Mouse (Mus musculus) embryonic facial prominence, embryonic 13.5 days (tissue): ENCODE data around the gene Ppef2. TPM values are rescaled to one million over a fixed set of nuclear protein-coding genes. Genes with fewer than 3 reads are reported as not detected.

Experiments
- ATAC-seq: fragments of 200-750 bp; cut with Nextera tagmentation; 2 replicates; pipeline ENCODE4 v1.8.0; 2017; ENCODE audit warnings: low read depth; ENCODE audit not compliant: insufficient number of reproducible peaks, insufficient read depth, low FRiP score, low TSS enrichment
- H3K27ac ChIP-seq: fragments of 300-500 bp; sonication (generic); 2 replicates; pipeline ENCODE4 v1.5.1; 2015; ENCODE audit warnings: moderate library complexity, mild to moderate bottlenecking, inconsistent platforms
- H3K27me3 ChIP-seq: fragments of 300-500 bp; sonication (generic); 2 replicates; pipeline ENCODE4 v1.6.1; 2015; ENCODE audit warnings: mild to moderate bottlenecking, inconsistent platforms
- H3K36me3 ChIP-seq: fragments of 300-500 bp; sonication (generic); 2 replicates; pipeline ENCODE4 v1.6.1; 2015; ENCODE audit warnings: mild to moderate bottlenecking, inconsistent platforms
- H3K4me1 ChIP-seq: fragments of 300-500 bp; sonication (generic); 2 replicates; pipeline ENCODE4 v1.6.1; 2015; ENCODE audit warnings: inconsistent platforms
- H3K4me2 ChIP-seq: fragments of 300-500 bp; sonication (generic); 2 replicates; pipeline ENCODE4 v1.6.1; 2015; ENCODE audit warnings: moderate library complexity, mild to moderate bottlenecking, inconsistent platforms
- H3K4me3 ChIP-seq: fragments of 300-500 bp; sonication (generic); 2 replicates; pipeline ENCODE4 v1.5.1; 2015; ENCODE audit warnings: mild to moderate bottlenecking, inconsistent platforms
- H3K9ac ChIP-seq: fragments of 300-500 bp; sonication (generic); 2 replicates; pipeline ENCODE4 v1.6.1; 2015; ENCODE audit warnings: mild to moderate bottlenecking, inconsistent platforms
- H3K9me3 ChIP-seq: fragments of 300-500 bp; sonication (generic); 2 replicates; pipeline ENCODE4 v1.6.1; 2016; ENCODE audit warnings: inconsistent platforms
- WGBS: fragments of 180-500 bp; shearing (Covaris S2); methylation state at CpG from one replicate; pipeline ENCODE4 v1.1.7; 2015; ENCODE audit warnings: mixed read lengths; 5-methylcytosine and 5-hydroxymethylcytosine counted together
- polyA plus RNA-seq: library from polyadenylated mRNA; unstranded; fragments of >200 nt; fragmentation: Nextera tagmentation; extraction: Ambion mirVana; gene quantifications from 2 replicates; pipeline ENCODE4 v1.2.1, GENCODE M21; 2015

Ppef2 gene
- 0.39 TPM in 1 of 2 replicates, not detected in the other for polyA plus RNA-seq

DNA sequence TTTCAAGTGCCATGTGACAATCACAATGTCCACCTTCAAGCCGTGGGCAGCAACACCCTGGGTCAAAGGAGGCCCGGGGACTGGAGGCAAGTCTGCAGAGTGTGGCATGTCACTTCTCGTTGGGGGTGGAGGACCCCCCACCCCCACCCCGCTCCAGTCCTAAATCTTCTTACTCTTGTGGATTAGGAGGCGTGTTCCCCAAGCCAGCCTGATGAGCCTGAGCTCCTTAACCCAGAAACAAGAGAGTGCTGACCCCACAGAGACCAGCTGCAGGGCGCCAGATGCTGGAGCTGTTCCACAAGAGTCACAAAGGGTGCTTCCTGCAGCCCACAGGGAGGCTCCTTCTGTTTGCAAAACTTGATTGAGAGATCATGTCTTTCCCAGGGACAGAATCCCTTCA is at the start of gene Ppef2:
Gene Ppef2 (minus strand): TSS at position 61 of the 400 bp plus-strand sequence.
- Histone ChIP-seq H3K4me3 (no peak within 1 kb of the TSS), H3K4me1 (peaks cover 5% of the 10 kb centered on the region; the same call in 1 of the 2 replicates), H3K4me2 (no peak within 1 kb of the TSS), H3K9ac (no peak within 1 kb of the TSS), H3K36me3 (no peaks in the 10 kb centered on the region), H3K9me3 (no peaks in the 10 kb centered on the region), H3K27ac (no peak within 1 kb of the TSS), H3K27me3 (peaks cover 7% of the 10 kb centered on the region; the same call in 1 of the 2 replicates)
- WGBS, result 14% methylated on average over 6 of the region's 6 CpGs
- ATAC-seq, result no peak

DNA sequence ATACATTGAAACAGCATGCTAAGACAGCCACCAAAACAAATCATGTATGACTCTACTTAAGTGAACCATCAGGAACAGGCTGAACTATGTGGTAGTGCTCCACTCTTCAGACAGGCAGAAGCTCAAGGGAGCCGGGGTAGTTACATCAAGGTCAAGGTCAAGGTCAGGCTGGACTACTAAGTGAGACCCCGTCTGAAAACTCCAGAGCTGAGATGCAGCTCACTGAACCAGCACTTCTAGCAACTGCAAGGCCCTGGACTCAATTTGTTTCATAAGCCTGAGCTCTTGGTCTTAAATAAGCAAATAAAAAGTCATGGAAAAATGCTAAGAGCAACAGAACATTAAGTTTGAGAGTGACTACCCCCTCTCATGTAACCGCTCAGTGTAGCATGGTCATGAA is 48.2 kb upstream of the Ppef2 start:
- 84% methylated on average over 3 of the region's 3 CpGs for WGBS
- Histone ChIP-seq H3K9ac (no peak overlapping the region), H3K36me3 (peaks cover 73% of the 10 kb centered on the region), H3K9me3 (no peaks in the 10 kb centered on the region), H3K27me3 (no peaks in the 10 kb centered on the region), H3K4me1 (peaks cover 12% of the 10 kb centered on the region), H3K4me2 (no peak overlapping the region), H3K27ac (no peak overlapping the region), H3K4me3 (no peak overlapping the region)
- no peak for ATAC-seq

DNA sequence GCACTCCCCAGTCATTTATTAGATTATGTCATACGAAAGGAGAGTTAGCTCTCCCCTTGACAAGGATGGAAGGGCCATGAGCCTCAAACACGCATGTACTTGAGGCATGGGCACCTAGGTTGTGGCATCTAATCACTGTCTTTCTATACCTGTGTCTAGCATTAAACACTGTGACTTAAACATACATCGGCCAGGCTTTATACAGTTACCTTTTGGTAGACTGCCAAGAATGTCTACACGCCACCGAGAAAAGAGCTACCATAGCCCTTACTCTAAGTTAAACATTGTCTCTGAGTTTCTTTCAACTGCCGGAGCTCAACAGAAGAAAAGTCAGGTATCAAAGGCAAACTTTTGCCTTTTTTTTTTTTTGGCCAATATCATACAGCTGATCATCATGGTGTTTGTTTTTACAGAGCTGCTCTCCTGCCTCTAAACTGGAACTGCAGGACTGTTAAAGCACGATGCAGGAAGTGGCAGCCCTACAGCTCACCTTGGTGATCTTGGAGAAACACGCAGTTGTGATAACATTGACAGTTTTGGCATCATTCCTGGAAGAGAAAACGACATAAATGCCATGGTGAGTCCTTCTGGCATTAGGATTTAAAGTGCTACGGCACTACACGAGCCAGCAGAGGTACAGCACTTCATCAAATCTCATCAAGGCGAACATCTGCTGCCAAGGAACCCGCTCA is 46.2 kb upstream of the Ppef2 start:
- Histone ChIP-seq H3K36me3 (peaks cover 91% of the 10 kb centered on the region), H3K4me1 (no peaks in the 10 kb centered on the region), H3K27me3 (no peaks in the 10 kb centered on the region), H3K9me3 (no peaks in the 10 kb centered on the region), H3K4me3 (no peak overlapping the region), H3K9ac (no peak overlapping the region), H3K4me2 (no peak overlapping the region), H3K27ac (no peak overlapping the region)
- WGBS, result 87% methylated on average over 13 of the region's 13 CpGs
- ATAC-seq, result no peak

DNA sequence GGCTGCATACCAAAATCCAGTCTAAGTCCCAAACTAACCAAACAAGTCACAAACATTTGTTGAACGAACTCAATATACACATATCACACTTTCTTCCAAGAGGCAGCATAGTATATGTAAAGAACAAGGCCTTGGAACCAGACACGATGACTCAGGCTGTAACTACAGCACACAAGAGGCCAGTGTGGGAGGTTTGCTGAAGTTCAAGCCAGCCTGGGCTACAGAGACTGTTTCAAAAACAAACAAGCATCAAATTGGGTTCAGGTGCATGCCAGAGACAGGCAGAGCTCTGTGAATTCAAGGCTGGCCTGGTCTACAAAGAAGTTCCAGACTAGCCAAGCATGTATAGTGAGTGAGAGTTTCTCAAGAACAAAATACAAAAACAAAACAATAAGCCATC is 38.4 kb upstream of the Ppef2 start:
- Histone ChIP-seq H3K36me3 (peaks cover 86% of the 10 kb centered on the region), H3K4me3 (no peak overlapping the region), H3K27me3 (no peaks in the 10 kb centered on the region), H3K27ac (no peak overlapping the region), H3K4me1 (no peaks in the 10 kb centered on the region), H3K9me3 (no peaks in the 10 kb centered on the region), H3K9ac (no peak overlapping the region), H3K4me2 (no peak overlapping the region)
- 90% methylated on average over 2 of the region's 2 CpGs for WGBS
- ATAC-seq, result no peak

DNA sequence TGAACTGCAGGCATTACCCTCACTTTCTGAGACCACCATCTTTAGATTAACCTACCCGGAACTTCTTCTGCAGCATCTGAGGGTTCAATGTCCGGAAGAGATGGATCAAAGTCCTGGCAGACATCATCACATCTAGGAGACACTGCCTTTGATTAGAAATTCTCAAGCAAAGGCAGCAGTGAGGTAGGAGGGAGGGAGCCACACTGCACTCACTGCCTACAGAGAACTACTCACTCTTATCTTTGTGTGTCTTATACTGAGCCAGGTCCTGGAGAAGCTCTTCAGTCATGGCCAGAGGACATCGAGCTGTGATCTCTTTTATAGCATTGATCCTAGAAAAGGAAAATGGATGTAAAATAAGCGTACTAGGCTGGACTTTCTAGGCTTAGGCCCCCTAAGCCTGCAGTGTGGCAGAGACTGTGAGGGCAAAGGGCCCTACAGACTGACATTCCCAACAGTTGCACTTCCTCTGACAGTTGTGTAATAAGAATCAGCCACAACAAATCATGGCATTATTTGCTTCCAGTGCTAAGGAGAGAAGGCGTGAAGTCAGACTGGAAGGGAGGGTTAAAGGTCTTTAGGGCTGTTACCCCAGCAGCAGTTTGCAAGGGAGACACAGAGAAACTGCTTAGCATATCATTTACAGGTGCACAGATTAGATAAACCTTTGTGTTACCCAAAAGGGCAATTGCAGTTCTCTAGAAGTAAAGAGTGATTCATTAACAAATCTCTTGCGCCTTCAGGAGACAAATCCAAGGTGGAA is 35.8 kb upstream of the Ppef2 start:
- WGBS, result 92% methylated on average over 6 of the region's 6 CpGs
- H3K27me3 ChIP-seq, result no peaks in the 10 kb centered on the region
- H3K27ac ChIP-seq, result no peak overlapping the region
- H3K36me3 ChIP-seq, result peaks cover 88% of the 10 kb centered on the region
- no peak overlapping the region for H3K9ac ChIP-seq
- H3K4me2 ChIP-seq, result no peak overlapping the region
- no peaks in the 10 kb centered on the region for H3K9me3 ChIP-seq
- H3K4me1 ChIP-seq, result no peaks in the 10 kb centered on the region
- ATAC-seq, result no peak
- H3K4me3 ChIP-seq, result no peak overlapping the region

DNA sequence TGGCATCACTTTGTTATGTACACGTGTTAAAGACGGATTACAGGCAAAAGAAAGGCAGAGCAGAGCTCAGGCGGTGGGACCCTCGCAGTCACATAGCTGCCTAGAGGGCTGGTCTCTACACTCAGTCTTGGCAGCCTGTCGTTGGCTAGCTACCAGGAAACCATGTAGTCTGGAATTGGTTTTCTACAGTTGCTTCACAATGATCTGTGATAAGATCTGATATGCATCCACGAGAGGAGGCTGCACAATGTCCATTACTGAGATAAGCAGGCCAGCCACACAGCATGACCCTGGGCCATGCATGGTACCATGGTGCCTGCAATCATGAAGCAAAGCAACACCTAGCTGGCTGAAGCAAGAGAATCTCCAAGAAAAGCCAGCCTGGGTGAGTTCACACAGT is 31.8 kb upstream of the Ppef2 start:
- no peaks in the 10 kb centered on the region for H3K27me3 ChIP-seq
- H3K27ac ChIP-seq, result no peak overlapping the region
- 82% methylated on average over 6 of the region's 6 CpGs for WGBS
- H3K36me3 ChIP-seq, result peaks cover 71% of the 10 kb centered on the region
- H3K4me1 ChIP-seq, result 0 out of 2 replicates have a peak, but pooled peaks cover 1% of the 10 kb centered on the region
- H3K4me2 ChIP-seq, result no peak overlapping the region
- no peak for ATAC-seq
- H3K4me3 ChIP-seq, result no peak overlapping the region
- H3K9ac ChIP-seq, result no peak overlapping the region
- H3K9me3 ChIP-seq, result no peaks in the 10 kb centered on the region

DNA sequence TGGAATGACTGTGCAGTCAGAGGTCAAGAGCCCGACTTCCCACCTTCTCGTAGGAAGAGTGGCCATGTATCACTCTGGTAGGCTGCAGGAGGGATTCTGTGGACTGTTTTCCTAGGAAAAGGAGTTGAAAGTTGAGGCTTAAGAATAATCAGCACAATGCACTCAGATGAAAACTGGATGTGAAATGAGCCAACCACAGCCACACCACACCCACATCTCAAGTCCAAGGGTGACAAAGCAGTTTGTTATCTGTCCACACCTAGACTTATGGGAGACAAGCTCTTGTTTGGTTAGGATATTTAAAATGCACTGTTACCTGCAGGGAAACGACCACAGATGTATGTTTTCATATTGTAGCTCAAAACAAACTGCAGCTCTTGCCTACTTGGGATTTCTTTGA is 27.0 kb upstream of the Ppef2 start:
- H3K27ac ChIP-seq, result no peak overlapping the region
- H3K27me3 ChIP-seq, result no peaks in the 10 kb centered on the region
- no peak overlapping the region for H3K4me2 ChIP-seq
- no peaks in the 10 kb centered on the region for H3K9me3 ChIP-seq
- peaks cover 11% of the 10 kb centered on the region; the same call in 1 of the 2 replicates for H3K4me1 ChIP-seq
- H3K36me3 ChIP-seq, result peaks cover 31% of the 10 kb centered on the region
- H3K9ac ChIP-seq, result no peak overlapping the region
- H3K4me3 ChIP-seq, result no peak overlapping the region
- ATAC-seq, result no peak
- WGBS, result 68% methylated on average over 3 of the region's 3 CpGs

DNA sequence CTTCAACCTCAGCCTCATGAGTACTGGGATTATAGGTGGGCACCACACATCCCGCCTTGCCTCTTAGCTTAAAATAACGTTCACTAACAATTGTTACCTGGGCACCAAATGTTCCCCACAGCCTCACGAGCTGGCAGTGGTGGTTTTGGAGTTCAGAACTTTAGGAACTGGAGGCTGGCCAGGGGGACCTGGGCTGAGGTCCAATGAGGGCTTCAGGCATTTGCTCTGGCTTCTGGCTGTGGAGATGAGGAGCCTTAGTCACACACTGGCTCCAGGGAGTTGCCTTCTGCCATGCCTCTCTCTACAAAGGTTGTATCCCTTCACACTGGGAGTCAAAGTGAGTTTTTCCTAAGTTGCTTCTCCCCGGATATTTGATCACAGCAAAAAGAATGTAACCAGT is 26.5 kb upstream of the Ppef2 start:
- H3K9ac ChIP-seq, result no peak overlapping the region
- 74% methylated on average over 4 of the region's 4 CpGs for WGBS
- no peak overlapping the region for H3K4me2 ChIP-seq
- H3K27ac ChIP-seq, result no peak overlapping the region
- H3K36me3 ChIP-seq, result peaks cover 25% of the 10 kb centered on the region
- H3K4me1 ChIP-seq, result peaks cover 12% of the 10 kb centered on the region
- H3K27me3 ChIP-seq, result no peaks in the 10 kb centered on the region
- no peak overlapping the region for H3K4me3 ChIP-seq
- no peak for ATAC-seq
- no peaks in the 10 kb centered on the region for H3K9me3 ChIP-seq

DNA sequence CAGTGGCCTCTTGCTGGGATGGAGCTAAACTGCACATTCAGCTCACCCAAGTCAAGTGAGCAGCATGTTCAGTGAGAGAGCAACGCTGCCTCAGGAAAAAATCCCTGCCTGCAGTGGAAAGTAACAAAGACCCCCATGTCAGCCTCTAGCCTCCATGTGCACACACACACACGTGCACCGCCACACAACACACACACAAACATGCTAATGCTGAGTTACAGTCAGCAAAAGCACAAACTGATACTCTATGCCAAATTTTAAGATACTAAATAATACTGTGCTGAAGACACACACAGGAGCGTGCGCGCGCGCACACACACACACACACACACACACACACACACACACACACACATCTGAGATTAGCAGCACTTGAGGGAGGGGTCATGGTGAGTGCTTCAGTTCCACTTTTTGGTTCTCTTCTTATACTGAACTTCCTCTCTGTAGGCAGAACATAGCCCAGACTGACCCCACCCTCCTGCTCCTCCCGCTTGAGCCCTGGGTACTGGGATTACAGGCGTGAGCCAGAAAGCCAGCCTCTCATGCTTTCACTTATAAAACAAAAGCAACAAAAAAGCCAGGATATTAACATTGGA is 23.0 kb upstream of the Ppef2 start:
- no peak for ATAC-seq
- peaks cover 14% of the 10 kb centered on the region; the same call in 1 of the 2 replicates for H3K27me3 ChIP-seq
- 75% methylated on average over 10 of the region's 10 CpGs for WGBS
- no peaks in the 10 kb centered on the region for H3K9me3 ChIP-seq
- H3K36me3 ChIP-seq, result no peaks in the 10 kb centered on the region
- H3K27ac ChIP-seq, result no peak overlapping the region
- no peak overlapping the region for H3K9ac ChIP-seq
- 0 out of 2 replicates have a peak overlapping the region, but pooled peaks have one; percentile 70 for H3K4me3 ChIP-seq
- peaks cover 15% of the 10 kb centered on the region for H3K4me1 ChIP-seq
- peak overlapping the region; percentile 96; the same call in 1 of the 2 replicates for H3K4me2 ChIP-seq

DNA sequence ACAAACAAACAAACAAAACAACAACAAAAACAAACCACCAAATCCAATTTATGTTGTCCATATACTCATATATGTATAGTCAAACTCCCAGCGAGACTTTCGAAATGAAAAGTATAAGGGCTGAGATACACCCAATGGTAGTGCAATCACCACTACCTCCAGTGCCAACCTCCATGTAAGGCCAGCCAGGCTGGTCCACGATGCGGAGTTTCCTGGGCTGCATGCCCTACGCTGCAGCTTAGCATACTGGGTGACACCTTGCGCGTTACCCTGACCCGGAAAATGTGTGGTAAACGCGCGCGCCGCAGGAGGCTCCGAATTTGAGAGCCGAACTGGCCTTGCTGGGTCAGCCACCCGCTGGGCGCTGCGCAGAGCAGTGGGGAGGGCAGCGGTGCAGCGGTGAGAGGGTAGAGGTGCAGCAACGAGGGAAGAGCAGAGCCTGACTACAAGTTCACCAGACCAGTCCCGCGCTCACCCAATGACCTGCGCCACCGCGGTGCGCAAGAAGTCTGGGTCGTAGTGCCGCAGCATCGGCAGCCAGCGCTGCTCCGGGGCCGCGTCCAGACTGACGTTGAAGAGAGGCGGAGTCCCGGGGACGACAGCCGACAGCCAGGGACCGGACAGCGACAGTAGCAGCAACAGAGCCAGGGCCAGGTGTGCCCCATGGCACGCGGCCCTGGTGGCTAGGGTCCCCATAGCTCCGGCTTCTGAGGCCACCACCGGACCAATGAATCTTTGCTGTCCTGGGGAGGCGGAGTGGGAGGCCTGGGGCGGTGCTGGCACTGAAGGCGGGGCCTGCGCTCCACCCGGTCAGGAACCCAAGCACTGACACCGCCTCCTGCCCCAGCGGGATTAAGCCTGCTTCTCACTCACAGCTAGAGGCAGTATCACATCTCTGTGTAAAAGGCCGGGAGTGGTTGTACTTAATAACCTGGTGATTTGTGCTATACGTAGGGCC is 21.6 kb upstream of the Ppef2 start, which contains the start of gene Naaa:
Gene Naaa (minus strand): TSS at position 734 of the 958 bp plus-strand sequence.
- Histone ChIP-seq H3K4me2 (peak within 1 kb of the TSS; percentile 96), H3K9me3 (no peaks in the 10 kb centered on the region), H3K27ac (no peak within 1 kb of the TSS; the same call in 1 of the 2 replicates), H3K4me3 (peak within 1 kb of the TSS; percentile 70), H3K4me1 (peaks cover 12% of the 10 kb centered on the region), H3K9ac (peak within 1 kb of the TSS; percentile 70), H3K27me3 (peaks cover 14% of the 10 kb centered on the region; the same call in 1 of the 2 replicates), H3K36me3 (no peaks in the 10 kb centered on the region)
- ATAC-seq, result peak; percentile 82
- 3% methylated on average over 53 of the region's 54 CpGs for WGBS

DNA sequence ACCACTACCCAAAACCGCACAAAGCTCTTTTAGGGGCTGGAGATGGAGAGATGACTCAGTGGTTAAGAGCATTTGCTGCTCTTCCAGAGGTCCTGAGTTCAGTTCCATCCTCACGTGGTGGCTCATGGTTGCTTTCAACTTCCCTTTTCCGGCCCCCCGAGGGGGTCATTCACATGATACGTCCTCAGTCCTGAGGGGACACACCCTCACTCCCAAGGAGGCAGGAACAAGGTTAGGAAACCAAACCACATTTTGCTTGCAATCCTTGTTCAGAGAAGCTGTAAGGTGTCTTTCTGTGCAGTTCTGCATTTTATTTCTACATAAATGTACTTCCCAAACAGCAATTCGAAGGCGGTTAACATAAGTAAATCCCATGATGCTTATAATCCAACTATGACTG is 14.4 kb upstream of the Ppef2 start:
- WGBS, result 84% methylated on average over 7 of the region's 7 CpGs

More for the DNA sequence above, 14.4 kb upstream of the Ppef2 start:
- H3K4me1 ChIP-seq, result no peaks in the 10 kb centered on the region
- H3K27ac ChIP-seq, result no peak overlapping the region
- no peak overlapping the region for H3K9ac ChIP-seq
- ATAC-seq, result no peak
- 0 out of 2 replicates have a peak, but pooled peaks cover 7% of the 10 kb centered on the region for H3K27me3 ChIP-seq
- H3K9me3 ChIP-seq, result no peaks in the 10 kb centered on the region
- H3K4me2 ChIP-seq, result no peak overlapping the region
- no peak overlapping the region for H3K4me3 ChIP-seq
- H3K36me3 ChIP-seq, result no peaks in the 10 kb centered on the region
